Mouse (Mus musculus): ENCODE data around the gene Prrg2.

The Prrg2 gene

GRCm38 (mm10) chr7:45008411-45008810, 54.1 kb downstream of the Prrg2 start:
- no peak for DNase-seq (ENCODE audit: low spot score)

GRCm38 (mm10) chr7:45007846-45008245, 54.6 kb downstream of the Prrg2 start:
- no peak for DNase-seq (ENCODE audit: low spot score)

GRCm38 (mm10) chr7:45007141-45007540, 55.3 kb downstream of the Prrg2 start:
- no peak for DNase-seq (ENCODE audit: low spot score)

GRCm38 (mm10) chr7:45006503-45006902, 56.0 kb downstream of the Prrg2 start:
- DNase-seq (ENCODE audit: low spot score): no peak

- no peak for DNase-seq (ENCODE audit: low spot score)
These were observed 57.0 kb downstream of the Prrg2 start for GRCm38 (mm10) chr7:45005321-45005992.

GRCm38 (mm10) chr7:45004546-45004945, 57.9 kb downstream of the Prrg2 start:
- no peak for DNase-seq (ENCODE audit: low spot score)
